Mouse (Mus musculus) lung, embryonic 15.5 days (tissue): ENCODE results near the gene Olfr314. TPM values are rescaled to one million over a fixed set of nuclear protein-coding genes. Genes with fewer than 3 reads are reported as not detected.
"Not testable (repeated sequence)": the region's sequence is repeated elsewhere in the genome, so short reads cannot be mapped to it uniquely, and the experiment has no call there.

Experiments
- ATAC-seq: fragments of 200-750 bp; cut with Nextera tagmentation; 2 replicates; pipeline ENCODE4 v1.8.0; 2017; ENCODE audit warnings: moderate number of reproducible peaks, borderline replicate concordance; ENCODE audit not compliant: low FRiP score, low TSS enrichment; ENCODE audit errors: extremely low read depth
- H3K27ac ChIP-seq: fragments of 300-500 bp; sonication (generic); 2 replicates; pipeline ENCODE4 v1.5.1; 2015; ENCODE audit warnings: moderate library complexity, mild to moderate bottlenecking, inconsistent platforms
- H3K27me3 ChIP-seq: fragments of 300-500 bp; sonication (generic); 2 replicates; pipeline ENCODE4 v1.6.1; 2015; ENCODE audit warnings: inconsistent platforms
- H3K36me3 ChIP-seq: fragments of 300-500 bp; sonication (generic); 2 replicates; pipeline ENCODE4 v1.6.1; 2015; ENCODE audit warnings: inconsistent platforms
- H3K4me1 ChIP-seq: fragments of 300-500 bp; sonication (generic); 2 replicates; pipeline ENCODE4 v1.6.1; 2015; ENCODE audit warnings: inconsistent platforms
- H3K4me2 ChIP-seq: fragments of 300-500 bp; sonication (generic); 2 replicates; pipeline ENCODE4 v1.6.1; 2015; ENCODE audit warnings: inconsistent platforms, mild to moderate bottlenecking, moderate library complexity
- H3K4me3 ChIP-seq: fragments of 300-500 bp; sonication (generic); 2 replicates; pipeline ENCODE4 v1.5.1; 2015; ENCODE audit warnings: mild to moderate bottlenecking, inconsistent platforms
- H3K9ac ChIP-seq: fragments of 300-500 bp; sonication (generic); 2 replicates; pipeline ENCODE4 v1.6.1; 2015; ENCODE audit warnings: inconsistent platforms
- H3K9me3 ChIP-seq: fragments of 300-500 bp; sonication (generic); 2 replicates; pipeline ENCODE4 v1.6.1; 2016; ENCODE audit warnings: inconsistent platforms
- WGBS: fragments of 180-500 bp; shearing (Covaris S2); methylation state at CpG from one replicate; pipeline ENCODE4 v1.1.7; 2015; 5-methylcytosine and 5-hydroxymethylcytosine counted together
- polyA plus RNA-seq: library from polyadenylated mRNA; unstranded; fragments of >200 nt; fragmentation: Nextera tagmentation; extraction: Ambion mirVana; gene quantifications from 2 replicates; pipeline ENCODE4 v1.2.1, GENCODE M21; 2015

Olfr314 gene
- polyA plus RNA-seq = not detected in 2 replicates

GRCm38 (mm10) chr11:58782480-58783089 is at the start of gene Olfr314:
TSS of gene Olfr314 (plus strand) at chr11:58782952.
- 46% methylated on average over 6 of the region's 6 CpGs for WGBS
- no peaks in the 10 kb centered on the region for H3K27me3 ChIP-seq
- no peaks in the 10 kb centered on the region for H3K9me3 ChIP-seq
- ATAC-seq = no peak
- H3K9ac ChIP-seq = no peak within 1 kb of the TSS
- H3K4me3 ChIP-seq = no peak within 1 kb of the TSS
- no peaks in the 10 kb centered on the region for H3K36me3 ChIP-seq
- H3K4me1 ChIP-seq = 0 out of 2 replicates have a peak, but pooled peaks cover 3% of the 10 kb centered on the region
- H3K4me2 ChIP-seq = no peak within 1 kb of the TSS
- H3K27ac ChIP-seq = no peak within 1 kb of the TSS

- no peak for ATAC-seq
- H3K4me2 ChIP-seq = no peak overlapping the region
- H3K9ac ChIP-seq = no peak overlapping the region
- no peaks in the 10 kb centered on the region for H3K27me3 ChIP-seq
- WGBS = 33% methylated on average over 3 of the region's 3 CpGs
- H3K4me1 ChIP-seq = no peaks in the 10 kb centered on the region
- no peak overlapping the region for H3K4me3 ChIP-seq
- no peaks in the 10 kb centered on the region for H3K9me3 ChIP-seq
- no peaks in the 10 kb centered on the region for H3K36me3 ChIP-seq
- H3K27ac ChIP-seq = no peak overlapping the region
Observed at GRCm38 (mm10) chr11:58733372-58733771, 49.4 kb upstream of the Olfr314 start.

GRCm38 (mm10) chr11:58738792-58739262 is 43.9 kb upstream of the Olfr314 start, which contains the start of gene Olfr317:
TSS of gene Olfr317 (minus strand) at chr11:58739212.
- H3K4me3 ChIP-seq = no peak within 1 kb of the TSS

GRCm38 (mm10) chr11:58751096-58751495 is 31.7 kb upstream of the Olfr314 start:
- not testable (repeated sequence) for H3K4me1 ChIP-seq, H3K9me3 ChIP-seq, H3K9ac ChIP-seq, H3K27me3 ChIP-seq, H3K4me2 ChIP-seq, H3K36me3 ChIP-seq, ATAC-seq, H3K27ac ChIP-seq, H3K4me3 ChIP-seq
- whole genome bisulfite sequencing = 73% methylated on average over 18 of the region's 18 CpGs

More at GRCm38 (mm10) chr11:58738792-58739262, 43.9 kb upstream of the Olfr314 start, which contains the start of gene Olfr317:
- Histone ChIP-seq H3K4me1 (no peaks in the 10 kb centered on the region), H3K4me2 (no peak within 1 kb of the TSS), H3K9me3 (no peaks in the 10 kb centered on the region), H3K27ac (no peak within 1 kb of the TSS), H3K9ac (no peak within 1 kb of the TSS), H3K36me3 (no peaks in the 10 kb centered on the region), H3K27me3 (no peaks in the 10 kb centered on the region)
- ATAC-seq = no peak
- 48% methylated on average over 4 of the region's 4 CpGs for WGBS

- 76% methylated on average over 2 of the region's 2 CpGs for WGBS
- no peaks in the 10 kb centered on the region for H3K36me3 ChIP-seq
- H3K9ac ChIP-seq = no peak within 1 kb of the TSS
- no peaks in the 10 kb centered on the region for H3K4me1 ChIP-seq
- no peaks in the 10 kb centered on the region for H3K27me3 ChIP-seq
- ATAC-seq = no peak
- no peak within 1 kb of the TSS for H3K4me2 ChIP-seq
- no peaks in the 10 kb centered on the region for H3K9me3 ChIP-seq
- H3K27ac ChIP-seq = no peak within 1 kb of the TSS
- H3K4me3 ChIP-seq = no peak within 1 kb of the TSS
Observed at GRCm38 (mm10) chr11:58752434-58752833, 30.3 kb upstream of the Olfr314 start, which contains the start of gene Olfr316. TSS of gene Olfr316 (plus strand) at chr11:58752734.

GRCm38 (mm10) chr11:58772888-58773287 is 9.9 kb upstream of the Olfr314 start, which contains the start of gene Olfr315:
TSS of gene Olfr315 (plus strand) at chr11:58773188.
- no peaks in the 10 kb centered on the region for H3K36me3 ChIP-seq
- H3K27me3 ChIP-seq = no peaks in the 10 kb centered on the region
- no peak within 1 kb of the TSS for H3K4me2 ChIP-seq
- no peak within 1 kb of the TSS for H3K9ac ChIP-seq
- no peak within 1 kb of the TSS for H3K27ac ChIP-seq
- no peak within 1 kb of the TSS for H3K4me3 ChIP-seq
- no peak for ATAC-seq
- H3K9me3 ChIP-seq = no peaks in the 10 kb centered on the region
- no peaks in the 10 kb centered on the region for H3K4me1 ChIP-seq

- WGBS = 80% methylated on average over 2 of the region's 2 CpGs
- H3K9me3 ChIP-seq = no peaks in the 10 kb centered on the region
- H3K27me3 ChIP-seq = no peaks in the 10 kb centered on the region
- 0 out of 2 replicates have a peak, but pooled peaks cover 3% of the 10 kb centered on the region for H3K4me1 ChIP-seq
- H3K4me3 ChIP-seq = no peak overlapping the region
- H3K27ac ChIP-seq = no peak overlapping the region
- no peak overlapping the region for H3K9ac ChIP-seq
- no peaks in the 10 kb centered on the region for H3K36me3 ChIP-seq
- no peak for ATAC-seq
- no peak overlapping the region for H3K4me2 ChIP-seq
Observed at GRCm38 (mm10) chr11:58784182-58784581, 1.4 kb downstream of the Olfr314 start.

GRCm38 (mm10) chr11:58787651-58788050 is 4.9 kb downstream of the Olfr314 start:
- Histone ChIP-seq H3K9me3 (no peaks in the 10 kb centered on the region), H3K4me3 (no peak overlapping the region), H3K9ac (no peak overlapping the region), H3K36me3 (no peaks in the 10 kb centered on the region), H3K27ac (no peak overlapping the region), H3K4me2 (no peak overlapping the region), H3K4me1 (0 out of 2 replicates have a peak, but pooled peaks cover 3% of the 10 kb centered on the region), H3K27me3 (no peaks in the 10 kb centered on the region)
- ATAC-seq = no peak
- WGBS = 74% methylated on average over 10 of the region's 10 CpGs

GRCm38 (mm10) chr11:58788346-58788745 is 5.6 kb downstream of the Olfr314 start:
- H3K4me1 ChIP-seq = 0 out of 2 replicates have a peak, but pooled peaks cover 3% of the 10 kb centered on the region

GRCm38 (mm10) chr11:58789532-58789931 is 6.8 kb downstream of the Olfr314 start:
- Histone ChIP-seq H3K4me2 (no peak overlapping the region), H3K4me3 (no peak overlapping the region), H3K36me3 (no peaks in the 10 kb centered on the region), H3K9me3 (no peaks in the 10 kb centered on the region), H3K27me3 (no peaks in the 10 kb centered on the region), H3K27ac (no peak overlapping the region), H3K9ac (no peak overlapping the region), H3K4me1 (0 out of 2 replicates have a peak, but pooled peaks cover 3% of the 10 kb centered on the region)
- no peak for ATAC-seq
- 20% methylated on average over 3 of the region's 3 CpGs for WGBS

More at GRCm38 (mm10) chr11:58788346-58788745, 5.6 kb downstream of the Olfr314 start:
- WGBS = 73% methylated on average over 8 of the region's 8 CpGs
- no peaks in the 10 kb centered on the region for H3K9me3 ChIP-seq
- H3K36me3 ChIP-seq = no peaks in the 10 kb centered on the region
- ATAC-seq = no peak
- no peak overlapping the region for H3K4me3 ChIP-seq
- H3K9ac ChIP-seq = no peak overlapping the region
- no peaks in the 10 kb centered on the region for H3K27me3 ChIP-seq
- H3K27ac ChIP-seq = no peak overlapping the region
- no peak overlapping the region for H3K4me2 ChIP-seq

- 51% methylated on average over 2 of the region's 2 CpGs for WGBS
- no peaks in the 10 kb centered on the region for H3K4me1 ChIP-seq
- no peaks in the 10 kb centered on the region for H3K27me3 ChIP-seq
- no peak overlapping the region for H3K4me2 ChIP-seq
- no peaks in the 10 kb centered on the region for H3K36me3 ChIP-seq
- no peak overlapping the region for H3K9ac ChIP-seq
- no peak for ATAC-seq
- H3K4me3 ChIP-seq = no peak overlapping the region
- H3K27ac ChIP-seq = no peak overlapping the region
- H3K9me3 ChIP-seq = no peaks in the 10 kb centered on the region
Observed at GRCm38 (mm10) chr11:58790053-58790452, 7.3 kb downstream of the Olfr314 start.

- H3K4me1 ChIP-seq = no peaks in the 10 kb centered on the region
- 59% methylated on average over 6 of the region's 6 CpGs for WGBS
- no peaks in the 10 kb centered on the region for H3K27me3 ChIP-seq
- no peak overlapping the region for H3K9ac ChIP-seq
- H3K4me3 ChIP-seq = no peak overlapping the region
- no peaks in the 10 kb centered on the region for H3K36me3 ChIP-seq
- ATAC-seq = no peak
- H3K9me3 ChIP-seq = no peaks in the 10 kb centered on the region
- H3K27ac ChIP-seq = no peak overlapping the region
- no peak overlapping the region for H3K4me2 ChIP-seq
Observed at GRCm38 (mm10) chr11:58790646-58791045, 7.9 kb downstream of the Olfr314 start.
